Mouse (Mus musculus): ENCODE measurements around the gene Msi2. TPM values are rescaled to one million over a fixed set of nuclear protein-coding genes. Genes with fewer than 3 reads are reported as not detected.
A peak's percentile ranks its signal among the peaks of the same experiment; 100 is the strongest.

Msi2 gene
- total RNA-seq, 2 experiments from 2014 or later: 156 to 165 TPM

GRCm38 (mm10) chr11:88404816-88405613, 313.3 kb downstream of the Msi2 start:
- peak; percentile 45 for DNase-seq
- intact Hi-C loops (cut with DNase I; ENCODE audit: low total_unique reads): no loop called here

- intact Hi-C loops (cut with DNase I; ENCODE audit: low total_unique reads): no loop called here
- no peak for DNase-seq
These were observed 314.1 kb downstream of the Msi2 start for GRCm38 (mm10) chr11:88404247-88404677.

GRCm38 (mm10) chr11:88402290-88402689, 316.0 kb downstream of the Msi2 start:
- intact Hi-C loops (cut with DNase I; ENCODE audit: low total_unique reads): no loop called here
- no peak for DNase-seq

- intact Hi-C loops (cut with DNase I; ENCODE audit: low total_unique reads): no loop called here
- DNase-seq: no peak
These were observed 317.0 kb downstream of the Msi2 start for GRCm38 (mm10) chr11:88401333-88401732.

GRCm38 (mm10) chr11:88400926-88401325, 317.4 kb downstream of the Msi2 start:
- intact Hi-C loops (cut with DNase I; ENCODE audit: low total_unique reads): no loop called here

GRCm38 (mm10) chr11:88400235-88400634, 318.1 kb downstream of the Msi2 start:
- intact Hi-C loops (cut with DNase I; ENCODE audit: low total_unique reads): no loop called here
- no peak for DNase-seq

More at GRCm38 (mm10) chr11:88400926-88401325, 317.4 kb downstream of the Msi2 start:
- DNase-seq: no peak

- intact Hi-C loops (cut with DNase I; ENCODE audit: low total_unique reads): no loop called here
- no peak for DNase-seq
These were observed 318.9 kb downstream of the Msi2 start for GRCm38 (mm10) chr11:88399431-88399830.

- intact Hi-C loops (cut with DNase I; ENCODE audit: low total_unique reads): no loop called here
- no peak for DNase-seq
These were observed 319.3 kb downstream of the Msi2 start for GRCm38 (mm10) chr11:88399028-88399427.

- DNase-seq: no peak
- intact Hi-C loops (cut with DNase I; ENCODE audit: low total_unique reads): no loop called here
These were observed 323.0 kb downstream of the Msi2 start for GRCm38 (mm10) chr11:88395076-88395990.

- intact Hi-C loops (cut with DNase I; ENCODE audit: low total_unique reads): no loop called here
- DNase-seq: no peak
These were observed 323.8 kb downstream of the Msi2 start for GRCm38 (mm10) chr11:88394341-88395075.

- intact Hi-C loops (cut with DNase I; ENCODE audit: low total_unique reads): no loop called here
- DNase-seq: no peak
These were observed 325.6 kb downstream of the Msi2 start for GRCm38 (mm10) chr11:88392715-88393114.

GRCm38 (mm10) chr11:88391181-88391814, 327.0 kb downstream of the Msi2 start:
- intact Hi-C loops (cut with DNase I; ENCODE audit: low total_unique reads): no loop called here
- DNase-seq: no peak

- intact Hi-C loops (cut with DNase I; ENCODE audit: low total_unique reads): no loop called here
These were observed 328.8 kb downstream of the Msi2 start for GRCm38 (mm10) chr11:88389530-88389929.

GRCm38 (mm10) chr11:88386916-88387315, 331.4 kb downstream of the Msi2 start:
- DNase-seq: peak; percentile 34
- intact Hi-C loops (cut with DNase I; ENCODE audit: low total_unique reads): no loop called here

More at GRCm38 (mm10) chr11:88389530-88389929, 328.8 kb downstream of the Msi2 start:
- no peak for DNase-seq

- no peak for DNase-seq
- intact Hi-C loops (cut with DNase I; ENCODE audit: low total_unique reads): no loop called here
These were observed 335.9 kb downstream of the Msi2 start for GRCm38 (mm10) chr11:88382449-88382848.

GRCm38 (mm10) chr11:88381145-88381909, 337.0 kb downstream of the Msi2 start:
- no peak for DNase-seq
- intact Hi-C loops (cut with DNase I; ENCODE audit: low total_unique reads): no loop called here

- intact Hi-C loops (cut with DNase I; ENCODE audit: low total_unique reads): no loop called here
- no peak for DNase-seq
These were observed 338.7 kb downstream of the Msi2 start for GRCm38 (mm10) chr11:88379635-88380034.

- DNase-seq: no peak
- intact Hi-C loops (cut with DNase I; ENCODE audit: low total_unique reads): no loop called here
These were observed 339.5 kb downstream of the Msi2 start for GRCm38 (mm10) chr11:88378686-88379339.

Measured in gastrocnemius, postnatal 14 days (tissue).